Mouse (Mus musculus): Measurements from ENCODE around the gene Kcnk5.
A peak's percentile ranks its signal among the peaks of the same experiment; 100 is the strongest.

Kcnk5 gene

DNA sequence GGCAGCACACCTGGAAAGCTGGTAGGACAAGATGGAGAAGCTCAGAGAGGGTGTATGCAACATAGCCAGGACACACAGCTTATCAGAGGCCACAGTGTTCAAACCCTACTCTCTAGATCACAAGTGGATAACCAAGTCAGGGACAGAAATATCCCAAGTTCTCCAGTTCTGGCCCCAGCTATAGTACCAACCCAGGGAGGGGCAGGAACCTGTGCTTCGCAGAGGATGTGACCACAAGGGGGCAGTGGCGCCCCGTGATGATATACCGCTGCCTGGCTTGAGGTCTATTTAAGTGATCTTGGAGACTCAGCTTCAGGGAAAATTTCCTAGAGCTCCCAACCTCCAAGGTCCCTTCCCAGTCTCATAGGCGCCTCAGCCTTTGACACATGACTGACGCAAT, 67.6 kb downstream of the Kcnk5 start:
- peak; percentile 91 to 97 for DNase-seq

DNA sequence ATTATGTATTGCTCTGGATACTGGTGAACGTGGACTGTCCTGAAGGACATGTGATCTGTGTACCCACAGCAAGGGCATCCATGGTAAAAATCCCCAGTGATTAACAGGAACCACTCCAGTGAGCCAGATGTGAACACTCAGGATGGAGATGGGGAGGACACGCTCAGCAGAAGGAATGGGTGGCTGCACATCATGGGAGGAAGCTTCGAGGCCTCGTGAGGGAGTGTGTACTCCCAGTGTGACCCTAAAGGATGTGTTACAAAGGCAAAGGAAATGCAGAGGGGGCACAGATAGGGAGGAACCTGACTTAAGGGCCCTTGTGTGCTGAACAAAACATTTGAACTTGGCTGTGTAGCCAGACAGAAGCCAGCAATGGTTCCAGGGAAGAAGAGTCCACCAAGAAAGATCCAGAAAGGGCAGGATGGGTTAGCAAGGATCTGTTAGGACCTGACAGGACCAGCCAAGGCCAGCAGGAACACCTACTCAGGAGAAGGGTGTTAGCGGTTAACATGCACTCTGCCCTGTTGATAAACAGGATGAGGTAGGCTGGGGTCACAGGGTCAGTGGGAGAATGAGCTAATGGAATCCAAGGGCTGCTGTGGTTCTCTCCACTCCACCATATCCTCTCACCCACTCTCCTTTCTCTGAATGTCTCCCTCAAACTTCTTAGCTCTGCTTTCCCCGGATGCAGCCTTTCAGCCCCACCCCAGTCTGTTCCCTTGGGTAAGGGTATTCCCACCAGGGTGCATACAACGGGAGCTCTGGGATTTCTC, 68.2 kb downstream of the Kcnk5 start:
- DNase-seq, result no peak

DNA sequence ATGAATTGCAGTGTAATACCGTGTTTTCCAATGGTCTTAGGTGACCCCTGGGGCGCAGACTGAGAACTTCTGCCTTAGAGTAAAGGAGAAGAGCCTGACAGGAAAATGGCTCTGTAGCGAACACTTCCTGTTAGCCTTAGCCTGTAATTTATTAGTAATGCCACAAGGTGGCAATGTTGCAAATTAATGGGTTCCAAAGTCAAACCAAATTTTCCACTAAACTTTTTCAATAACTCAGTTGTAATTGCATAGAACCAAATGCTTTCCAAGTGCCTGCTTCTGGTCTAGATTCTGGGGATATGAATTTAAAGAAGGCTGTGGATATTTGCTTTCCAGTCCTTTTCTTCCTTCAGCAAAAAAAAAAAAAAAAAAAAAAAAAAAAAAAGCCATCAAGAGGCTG, 69.4 kb downstream of the Kcnk5 start:
- DNase-seq, result no peak

DNA sequence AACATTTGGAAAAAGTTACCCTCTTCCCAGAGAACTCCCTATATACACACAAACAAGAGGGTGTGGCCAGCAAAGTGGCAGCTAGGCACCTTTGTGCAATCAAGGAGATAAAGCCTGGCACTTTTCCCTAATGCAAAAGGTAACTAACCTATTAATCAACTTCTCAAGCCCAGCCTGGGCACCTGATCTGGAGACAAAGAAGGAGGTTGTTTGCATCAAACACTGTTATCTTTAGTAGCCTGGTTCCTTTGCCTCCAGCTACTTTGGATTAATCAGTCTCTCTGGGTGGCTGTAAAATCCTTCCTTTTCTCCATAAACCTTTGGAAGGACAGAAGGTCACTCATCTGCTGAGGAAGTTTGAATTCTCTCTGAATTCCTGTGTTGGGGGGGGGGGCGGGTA, 70.7 kb downstream of the Kcnk5 start:
- no peak for DNase-seq

DNA sequence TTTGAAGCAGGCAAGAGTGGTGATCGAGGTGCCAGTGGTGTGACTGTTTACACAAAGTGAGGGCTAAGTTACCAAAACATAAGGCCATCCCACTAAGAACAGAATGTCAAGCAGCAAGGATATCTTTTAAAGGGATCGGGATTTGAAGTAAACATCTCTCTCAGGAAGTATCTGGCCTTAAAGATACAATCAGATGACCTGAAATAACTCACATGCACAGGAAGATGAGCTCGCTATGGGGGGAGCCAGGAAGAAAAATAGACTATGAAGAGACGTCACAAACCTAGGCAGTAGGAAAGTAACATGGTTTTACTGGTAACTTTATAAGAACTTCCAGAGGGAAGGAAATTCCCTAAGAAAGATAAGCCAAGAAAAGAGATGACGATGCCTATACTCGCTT, 75.3 kb downstream of the Kcnk5 start:
- DNase-seq, result peak in 1 of 2 experiments; percentile 46

DNA sequence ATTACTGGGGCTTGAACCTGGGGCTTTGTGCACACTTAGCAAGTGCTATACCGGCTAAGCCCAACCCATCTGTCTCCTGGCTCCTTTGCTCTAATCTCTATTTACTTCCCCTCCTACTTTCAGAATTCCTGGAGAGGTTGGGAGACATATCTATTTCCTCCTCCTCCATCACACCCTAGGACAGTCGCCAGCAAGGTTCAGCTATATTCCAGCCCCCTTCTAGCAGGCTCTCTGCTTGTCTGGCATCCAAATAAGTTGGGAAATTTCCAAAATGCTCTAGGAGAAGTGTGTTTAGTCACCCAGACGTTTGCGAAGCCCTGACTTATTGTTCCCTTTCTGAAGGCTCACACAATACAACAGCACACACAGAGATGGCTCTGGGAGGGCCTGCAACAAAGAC, 78.4 kb downstream of the Kcnk5 start:
- peak; percentile 48 to 65 for DNase-seq

DNA sequence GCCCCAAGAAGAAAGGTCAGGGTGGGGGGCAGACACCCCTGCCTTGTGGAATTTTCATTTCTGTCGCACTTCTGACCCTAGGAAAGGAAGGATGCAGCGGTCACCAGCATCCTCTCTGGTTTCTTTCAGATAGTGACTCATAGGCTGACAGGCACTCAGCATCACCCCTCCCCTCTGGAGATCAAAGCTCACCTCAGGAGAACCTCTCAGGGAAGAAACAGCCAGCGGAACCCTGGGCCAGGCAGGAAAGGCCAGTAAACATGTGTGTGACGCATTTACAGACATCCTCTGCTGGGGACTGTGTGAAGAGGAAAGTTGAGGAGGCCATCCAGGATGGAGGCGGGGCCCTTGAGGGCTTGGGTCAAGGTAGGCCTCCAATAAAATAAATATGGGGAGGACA, 83.5 kb downstream of the Kcnk5 start:
- peak; percentile 63 to 85 for DNase-seq

DNA sequence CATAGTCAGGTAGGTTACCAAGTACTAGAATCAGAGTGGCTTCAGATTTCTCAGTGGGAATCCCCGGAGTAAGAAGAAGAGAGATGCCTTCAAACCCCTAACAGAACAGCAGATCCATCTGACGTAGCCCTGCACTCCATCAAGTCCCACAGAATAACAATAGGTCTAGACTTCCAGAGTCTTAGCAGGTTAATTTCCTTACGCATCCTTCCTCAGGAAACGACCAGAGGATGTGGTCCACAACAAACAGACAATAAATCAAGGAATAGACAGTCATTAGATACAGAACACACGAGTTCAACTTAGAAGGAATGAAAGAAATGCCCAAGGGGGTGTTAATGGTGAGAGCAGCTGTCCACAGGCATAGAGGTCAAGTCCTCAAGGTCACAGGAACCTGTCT, 86.7 kb downstream of the Kcnk5 start:
- peak in 1 of 2 experiments; percentile 41 for DNase-seq

DNA sequence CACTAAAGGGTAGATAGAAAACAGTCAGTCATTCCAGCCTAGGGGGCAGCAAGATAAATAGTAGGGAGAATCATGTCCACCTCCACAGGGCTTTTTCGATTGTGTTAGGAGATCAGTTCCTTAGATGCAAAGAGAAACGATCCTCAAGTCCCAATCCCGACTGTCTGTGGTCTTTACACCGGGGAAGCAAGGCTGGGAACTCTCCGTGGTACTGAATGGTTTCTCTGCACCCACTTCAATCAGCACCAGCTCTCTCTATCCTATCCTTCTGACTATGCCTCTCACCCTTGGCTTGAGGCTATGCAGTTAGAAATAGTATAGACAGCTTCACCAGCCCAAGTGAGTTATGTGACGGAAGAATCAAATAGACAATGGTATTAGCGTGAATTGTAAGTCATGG, 88.1 kb downstream of the Kcnk5 start:
- peak; percentile 48 to 78 for DNase-seq

Measured in kidney, postnatal 36 days (tissue).